10 mouse cellular contexts compared by ENCODE assay signal in genomic region chr19:47325881-47326280, GRCm38 (mm10).
DNase-seq lines count a peak whose midpoint lies in the region; ATAC-seq and TF ChIP-seq lines count a peak whose summit lies in the region.
"Had no signal": no experiment of that assay in that cellular context is flagged by ENCODE, and none has a peak within 500 bp of the region (broad histone marks: within the 10 kb centered on the region; RNA-seq: fewer than 3 reads in every experiment).

No protein-coding gene starts in this region.

- TF ChIP-seq EP300 in CH12.LX (IDR thresholded peaks at IDR 0.05; ENCODE audit: low read length), result no peak

- dilution Hi-C loops in CH12.LX (cut with MboI; ENCODE audit: extremely low pct_ligation_motif_present, extremely low pct_unique_long_range_greater_than_20kb, low sequenced_read_pairs), result no loop called here

- DNase-seq in hindbrain, embryonic 11.5 days (ENCODE audit: low spot score), result peak; percentile 65
- DNase-seq in CH12.LX (ENCODE audit: extremely low read depth), result peak; percentile 64
- DNase-seq in R1 (ENCODE audit: low read depth, low spot score), result peak; percentile 85
- peak; percentile 58 for DNase-seq in kidney, postnatal 14 days
- no peak for DNase-seq in urinary bladder, postnatal 4 days (ENCODE audit: low spot score in 2 of 2)

- TF ChIP-seq POLR2A in CH12.LX (IDR thresholded peaks at IDR 0.05; ENCODE audit: low read depth, low read length), result no peak
- no peak for TF ChIP-seq POLR2A in small intestine, adult 2 months (IDR thresholded peaks at IDR 0.05; ENCODE audit: low read depth, low read length)

- peak; percentile 55 to 69 for TF ChIP-seq CTCF in CH12.LX (conservative IDR thresholded peaks at IDR 0.05 in 1 of 2, IDR thresholded peaks at IDR 0.05 in 1 of 2; ENCODE audit: low read depth in 2 of 2, low read length in 2 of 2)
- TF ChIP-seq CTCF in small intestine, adult 2 months (IDR thresholded peaks at IDR 0.05; ENCODE audit: extremely low read depth, insufficient read length, insufficient replicate concordance, low read depth, low read length), result peak; percentile 16; the same call in 1 of the 2 replicates

- H3K4me3 ChIP-seq in hindbrain, embryonic 11.5 days (ENCODE audit: low read depth, low read length), result no peak overlapping the region
- H3K4me3 ChIP-seq in hindbrain, embryonic 12.5 days, result no peak overlapping the region
- no peak overlapping the region for H3K4me3 ChIP-seq in CH12.LX (replicated peaks in 1 of 3; ENCODE audit: low read depth in 2 of 3, low read length in 2 of 3, poor library complexity in 1 of 3)
- H3K4me3 ChIP-seq in small intestine, adult 2 months (ENCODE audit: low read depth, low read length), result no peak overlapping the region
- H3K4me3 ChIP-seq: embryonic facial prominence, embryonic 15.5 days had no signal

- H3K9ac ChIP-seq in hindbrain, embryonic 11.5 days (ENCODE audit: low read depth, low read length), result no peak overlapping the region
- no peak overlapping the region for H3K9ac ChIP-seq in hindbrain, embryonic 12.5 days
- H3K9ac ChIP-seq in CH12.LX (ENCODE audit: insufficient read depth, low read depth), result no peak overlapping the region
- H3K9ac ChIP-seq: embryonic facial prominence, embryonic 15.5 days had no signal

- TF ChIP-seq RAD21 in CH12.LX (IDR thresholded peaks at IDR 0.05; ENCODE audit: low read depth, low read length), result peak; percentile 35

- H3K79me2 ChIP-seq in CH12.LX (replicated peaks; ENCODE audit: control insufficient read depth, extremely low read depth, insufficient read depth, poor library complexity, severe bottlenecking), result no peaks in the 10 kb centered on the region

- no peak for ATAC-seq in hindbrain, embryonic 11.5 days (ENCODE audit: low FRiP score)
- ATAC-seq in hindbrain, embryonic 12.5 days (ENCODE audit: low FRiP score), result no peak
- no peak for ATAC-seq in cerebellum, adult (ENCODE audit: insufficient number of reproducible peaks, low FRiP score, low TSS enrichment)

- H3K36me3 ChIP-seq in hindbrain, embryonic 11.5 days (ENCODE audit: control insufficient read depth, insufficient read depth, low read length), result no peaks in the 10 kb centered on the region
- no peaks in the 10 kb centered on the region for H3K36me3 ChIP-seq in hindbrain, embryonic 12.5 days
- H3K36me3 ChIP-seq in CH12.LX (replicated peaks in 1 of 2; ENCODE audit: control insufficient read depth in 1 of 2, insufficient read depth in 1 of 2, low read length in 1 of 2), result peaks cover 0 to 8% of the 10 kb centered on the region in 2 experiments
- no peaks in the 10 kb centered on the region for H3K36me3 ChIP-seq in small intestine, adult 2 months (ENCODE audit: control insufficient read depth, insufficient read depth, low read length)
- H3K36me3 ChIP-seq: embryonic facial prominence, embryonic 15.5 days had no signal

- no peaks in the 10 kb centered on the region for H3K27me3 ChIP-seq in hindbrain, embryonic 11.5 days (ENCODE audit: control insufficient read depth, insufficient read depth, low read length)
- no peaks in the 10 kb centered on the region for H3K27me3 ChIP-seq in hindbrain, embryonic 12.5 days
- H3K27me3 ChIP-seq in CH12.LX (replicated peaks), result no peaks in the 10 kb centered on the region
- no peaks in the 10 kb centered on the region for H3K27me3 ChIP-seq in small intestine, adult 2 months (ENCODE audit: control insufficient read depth, insufficient read depth, low read length)
- H3K27me3 ChIP-seq: embryonic facial prominence, embryonic 15.5 days had no signal

- in situ Hi-C loops in CH12.LX (cut with MboI; ENCODE audit: low pct_ligation_motif_present, low pct_unique_long_range_greater_than_20kb, low sequenced_read_pairs), result no loop called here

- WGBS in hindbrain, embryonic 11.5 days, result 35% methylated on average over 5 of the region's 5 CpGs
- 35% methylated on average over 5 of the region's 5 CpGs for WGBS in hindbrain, embryonic 12.5 days
- WGBS in small intestine, adult 2 months, result 55% methylated on average over 5 of the region's 5 CpGs

- no peak overlapping the region for H3K27ac ChIP-seq in hindbrain, embryonic 11.5 days (ENCODE audit: low read depth, low read length)
- H3K27ac ChIP-seq in hindbrain, embryonic 12.5 days, result no peak overlapping the region
- H3K27ac ChIP-seq in CH12.LX (ENCODE audit: insufficient read depth, low read depth), result no peak overlapping the region
- H3K27ac ChIP-seq in small intestine, adult 2 months (ENCODE audit: insufficient read depth, low read depth, low read length), result no peak overlapping the region
- H3K27ac ChIP-seq: embryonic facial prominence, embryonic 15.5 days; macrophage had no signal

- no peak overlapping the region for H3K4me2 ChIP-seq in hindbrain, embryonic 11.5 days (replicated peaks; ENCODE audit: low read depth, low read length)
- H3K4me2 ChIP-seq in hindbrain, embryonic 12.5 days (replicated peaks), result no peak overlapping the region
- no peak overlapping the region for H3K4me2 ChIP-seq in CH12.LX (ENCODE audit: insufficient read depth, low read depth, poor library complexity, severe bottlenecking)
- H3K4me2 ChIP-seq: embryonic facial prominence, embryonic 15.5 days had no signal

- H3K9me3 ChIP-seq in hindbrain, embryonic 11.5 days (ENCODE audit: control insufficient read depth, low read length), result no peaks in the 10 kb centered on the region
- H3K9me3 ChIP-seq in hindbrain, embryonic 12.5 days (replicated peaks), result no peaks in the 10 kb centered on the region
- H3K9me3 ChIP-seq in CH12.LX (replicated peaks; ENCODE audit: low read length), result no peaks in the 10 kb centered on the region
- H3K9me3 ChIP-seq: embryonic facial prominence, embryonic 15.5 days had no signal

- H3K4me1 ChIP-seq in hindbrain, embryonic 11.5 days (replicated peaks; ENCODE audit: control insufficient read depth, insufficient read depth, low read length), result peaks cover 14% of the 10 kb centered on the region; the same call in 1 of the 2 replicates
- peaks cover 34% of the 10 kb centered on the region for H3K4me1 ChIP-seq in hindbrain, embryonic 12.5 days
- H3K4me1 ChIP-seq in CH12.LX (ENCODE audit: control insufficient read depth in 1 of 2, insufficient read depth in 2 of 2), result peaks cover 14 to 51% of the 10 kb centered on the region in 2 experiments
- peaks cover 7% of the 10 kb centered on the region for H3K4me1 ChIP-seq in small intestine, adult 2 months (ENCODE audit: control insufficient read depth, insufficient read depth, insufficient read length, low read length)

TF ChIP-seq in CH12.LX, 34 proteins besides CTCF, POLR2A, EP300 and RAD21:
- TF ChIP-seq CHD1 (IDR thresholded peaks at IDR 0.05; ENCODE audit: low read depth, low read length) (no peak), ZC3H11A (IDR thresholded peaks at IDR 0.05; ENCODE audit: low read depth, low read length) (no peak), ELF1 (IDR thresholded peaks at IDR 0.05; ENCODE audit: low read depth, low read length) (0 out of 2 replicates have a peak, but pooled peaks have one; percentile 13), UBTF (IDR thresholded peaks at IDR 0.05; ENCODE audit: low read depth, low read length) (no peak), IRF4 (IDR thresholded peaks at IDR 0.05; ENCODE audit: low read depth, low read length) (peak; percentile 44; the same call in 1 of the 2 replicates), CHD2 (IDR thresholded peaks at IDR 0.05; ENCODE audit: low read length) (no peak), BHLHE40 (IDR thresholded peaks at IDR 0.05; ENCODE audit: low read depth, low read length) (no peak), MYC (IDR thresholded peaks at IDR 0.05; ENCODE audit: low read depth, low read length) (no peak), PAX5 (IDR thresholded peaks at IDR 0.05; ENCODE audit: low read length) (no peak), SMC3 (IDR thresholded peaks at IDR 0.05; ENCODE audit: low read depth, low read length) (peak; percentile 42), E2F4 (IDR thresholded peaks at IDR 0.05; ENCODE audit: insufficient replicate concordance, low read depth, low read length) (no peak)

Comparison
In these comparisons a context has a peak if more than half of its experiments do, and no peak if none do; other contexts are left out.
1. DNase-seq: peak in hindbrain, embryonic 11.5 days (single experiment), CH12.LX (single experiment), R1 (single experiment) and kidney, postnatal 14 days (single experiment); none in urinary bladder, postnatal 4 days (0 of 2).